Comparison of ENCODE assay signal across 31 mouse cellular contexts in genomic region chr14:55152951-55153481, GRCm38 (mm10). TPM values are rescaled to one million over a fixed set of nuclear protein-coding genes. Genes with fewer than 3 reads are reported as not detected.
A peak's percentile ranks its signal among the peaks of the same experiment; 100 is the strongest.
DNase-seq lines count a peak whose midpoint lies in the region; ATAC-seq lines count a peak whose summit lies in the region.
"Had no signal": no experiment of that assay in that cellular context is flagged by ENCODE, and none has a peak within 500 bp of the region (broad histone marks: within the 10 kb centered on the region; RNA-seq: fewer than 3 reads in every experiment).

No protein-coding gene starts in this region.

- DNase-seq in hindbrain, embryonic 10.5 days (ENCODE audit: low spot score), result no peak
- DNase-seq in kidney, adult 8-10 months, result peak; percentile 30 to 50
- peak; percentile 50 for DNase-seq in R1 (ENCODE audit: low read depth, low spot score)
- DNase-seq in kidney, postnatal 36 days, result peak; percentile 49 to 59
- no peak for DNase-seq in ovary, postnatal 36 days (ENCODE audit: low spot score)
- no peak for DNase-seq in adrenal gland, adult 2 months
- DNase-seq: adrenal gland, postnatal 36 days; cerebellum, adult 18-20 months; cerebellum, postnatal 10 days; forebrain, postnatal 0 days; heart, postnatal 10 days; layer of hippocampus, adult 9-11 months; liver; right cerebral cortex, postnatal 25 days; thymus, adult 2 months; thymus, postnatal 4 days had no signal

- no peaks in the 10 kb centered on the region for H3K27me3 ChIP-seq in hindbrain, embryonic 10.5 days (ENCODE audit: insufficient read depth, poor library complexity, severe bottlenecking)
- no peaks in the 10 kb centered on the region for H3K27me3 ChIP-seq in hindbrain, embryonic 12.5 days
- H3K27me3 ChIP-seq in kidney, embryonic 16.5 days (ENCODE audit: insufficient read depth, low read length), result no peaks in the 10 kb centered on the region
- H3K27me3 ChIP-seq: embryonic facial prominence, embryonic 13.5 days; heart, embryonic 13.5 days; lung, embryonic 15.5 days; midbrain, embryonic 13.5 days; neural tube, embryonic 13.5 days; stomach, embryonic 15.5 days had no signal

- H3K9me3 ChIP-seq in hindbrain, embryonic 10.5 days, result no peaks in the 10 kb centered on the region
- no peaks in the 10 kb centered on the region for H3K9me3 ChIP-seq in hindbrain, embryonic 12.5 days (replicated peaks)
- H3K9me3 ChIP-seq in kidney, embryonic 16.5 days (ENCODE audit: low read length), result no peaks in the 10 kb centered on the region
- H3K9me3 ChIP-seq: embryonic facial prominence, embryonic 13.5 days; heart, embryonic 13.5 days; lung, embryonic 15.5 days; midbrain, embryonic 13.5 days; neural tube, embryonic 13.5 days; stomach, embryonic 15.5 days had no signal

- no peak for ATAC-seq in hindbrain, embryonic 12.5 days (ENCODE audit: low FRiP score)
- ATAC-seq in kidney, embryonic 16.5 days (ENCODE audit: low FRiP score, low TSS enrichment), result no peak
- ATAC-seq: forebrain, postnatal 0 days; hindbrain, embryonic 16.5 days; midbrain, embryonic 13.5 days; Patski had no signal

- no peak overlapping the region for H3K9ac ChIP-seq in hindbrain, embryonic 12.5 days
- no peak overlapping the region for H3K9ac ChIP-seq in kidney, embryonic 16.5 days (replicated peaks; ENCODE audit: low read length)
- H3K9ac ChIP-seq: embryonic facial prominence, embryonic 13.5 days; forebrain, postnatal 0 days; heart, embryonic 13.5 days; lung, embryonic 15.5 days; midbrain, embryonic 13.5 days; neural tube, embryonic 13.5 days; stomach, embryonic 15.5 days had no signal

- H3K4me2 ChIP-seq in hindbrain, embryonic 12.5 days (replicated peaks), result no peak overlapping the region
- H3K4me2 ChIP-seq in kidney, embryonic 16.5 days (replicated peaks; ENCODE audit: low read depth, low read length), result no peak overlapping the region
- H3K4me2 ChIP-seq: embryonic facial prominence, embryonic 13.5 days; heart, embryonic 13.5 days; lung, embryonic 15.5 days; midbrain, embryonic 13.5 days; neural tube, embryonic 13.5 days; stomach, embryonic 15.5 days had no signal

- H3K36me3 ChIP-seq in hindbrain, embryonic 10.5 days, result no peaks in the 10 kb centered on the region
- no peaks in the 10 kb centered on the region for H3K36me3 ChIP-seq in hindbrain, embryonic 12.5 days
- no peaks in the 10 kb centered on the region for H3K36me3 ChIP-seq in kidney, embryonic 16.5 days (ENCODE audit: insufficient read depth, low read length)
- H3K36me3 ChIP-seq: embryonic facial prominence, embryonic 13.5 days; heart, embryonic 13.5 days; lung, embryonic 15.5 days; midbrain, embryonic 13.5 days; neural tube, embryonic 13.5 days; stomach, embryonic 15.5 days had no signal

- H3K4me3 ChIP-seq in hindbrain, embryonic 10.5 days, result no peak overlapping the region
- H3K4me3 ChIP-seq in hindbrain, embryonic 12.5 days, result no peak overlapping the region
- H3K4me3 ChIP-seq in kidney, embryonic 16.5 days (ENCODE audit: low read length), result no peak overlapping the region
- H3K4me3 ChIP-seq: embryonic facial prominence, embryonic 13.5 days; heart, embryonic 13.5 days; lung, embryonic 15.5 days; midbrain, embryonic 13.5 days; neural tube, embryonic 13.5 days; stomach, embryonic 15.5 days had no signal

- peaks cover 14% of the 10 kb centered on the region for H3K4me1 ChIP-seq in hindbrain, embryonic 10.5 days (replicated peaks)
- H3K4me1 ChIP-seq in hindbrain, embryonic 12.5 days, result peaks cover 14% of the 10 kb centered on the region
- H3K4me1 ChIP-seq in kidney, embryonic 16.5 days (ENCODE audit: insufficient read depth, low read length), result peaks cover 9% of the 10 kb centered on the region; the same call in 1 of the 2 replicates
- H3K4me1 ChIP-seq: embryonic facial prominence, embryonic 13.5 days; lung, embryonic 15.5 days; stomach, embryonic 15.5 days had no signal

- WGBS in hindbrain, embryonic 10.5 days, result 92% methylated on average over 16 of the region's 16 CpGs
- WGBS in hindbrain, embryonic 12.5 days, result 87% methylated on average over 16 of the region's 16 CpGs
- 69% methylated on average over 16 of the region's 16 CpGs for WGBS in kidney, embryonic 16.5 days

- peak overlapping the region; percentile 40; the same call in 1 of the 2 replicates for H3K27ac ChIP-seq in hindbrain, embryonic 10.5 days
- no peak overlapping the region for H3K27ac ChIP-seq in hindbrain, embryonic 12.5 days
- H3K27ac ChIP-seq in kidney, embryonic 16.5 days (ENCODE audit: low read length), result no peak overlapping the region
- H3K27ac ChIP-seq: embryonic facial prominence, embryonic 13.5 days; heart, embryonic 13.5 days; lung, embryonic 15.5 days; midbrain, embryonic 13.5 days; neural tube, embryonic 13.5 days; stomach, embryonic 15.5 days had no signal

RNA-seq across cellular contexts. Expression of gene Jph4, which starts 36.3 kb away (rescaled TPM):
- polyA plus RNA-seq in hindbrain, embryonic 10.5 days (2016; fragmentation: Nextera tagmentation; extraction: Ambion mirVana), result 0.75 and 1.7 TPM in 2 replicates
- polyA plus RNA-seq in hindbrain, embryonic 12.5 days (2016; fragmentation: Nextera tagmentation; extraction: Ambion mirVana), result 10.5 and 11.5 TPM in 2 replicates
- polyA plus RNA-seq in kidney, embryonic 16.5 days (2015; fragmentation: Nextera tagmentation; extraction: Ambion mirVana), result 0.45 and 0.51 TPM in 2 replicates
- 1 to 10 TPM; 2.5 to 3.0 TPM for total RNA-seq in adrenal gland, adult 2 months (2021)
- polyA plus RNA-seq in adrenal gland, adult 2 months (2012; rRNA removed), result 4.0 and 6.8 TPM in 2 replicates
- total RNA-seq: common myeloid progenitor, adult 5-6 weeks; hematopoietic stem cell, adult 5-6 weeks; megakaryocyte progenitor cell, adult 5-6 weeks; MEL had no signal
- polyA plus RNA-seq: liver, embryonic 16.5 days had no signal

RNA-seq across cellular contexts. Expression of gene Ap1g2, which starts 46.6 kb away (rescaled TPM):
- polyA plus RNA-seq in hindbrain, embryonic 10.5 days (2016; fragmentation: Nextera tagmentation; extraction: Ambion mirVana), result 14.5 and 16.3 TPM in 2 replicates
- polyA plus RNA-seq in hindbrain, embryonic 12.5 days (2016; fragmentation: Nextera tagmentation; extraction: Ambion mirVana), result 9.4 and 10.1 TPM in 2 replicates
- polyA plus RNA-seq in kidney, embryonic 16.5 days (2015; fragmentation: Nextera tagmentation; extraction: Ambion mirVana), result 23.2 and 23.3 TPM in 2 replicates
- 10 to 100 TPM; 21.9 to 24.8 TPM for total RNA-seq in adrenal gland, adult 2 months (2021)
- 27.3 and 30.3 TPM in 2 replicates for polyA plus RNA-seq in adrenal gland, adult 2 months (2012; rRNA removed)

RNA-seq across cellular contexts. Expression of gene Thtpa, which starts 58.4 kb away (rescaled TPM):
- polyA plus RNA-seq in hindbrain, embryonic 10.5 days (2016; fragmentation: Nextera tagmentation; extraction: Ambion mirVana), result 24.4 and 26.1 TPM in 2 replicates
- polyA plus RNA-seq in hindbrain, embryonic 12.5 days (2016; fragmentation: Nextera tagmentation; extraction: Ambion mirVana), result 27.3 and 27.7 TPM in 2 replicates
- polyA plus RNA-seq in kidney, embryonic 16.5 days (2015; fragmentation: Nextera tagmentation; extraction: Ambion mirVana), result 27.1 and 28.9 TPM in 2 replicates
- 10 to 100 TPM; 11.6 to 21.6 TPM for total RNA-seq in adrenal gland, adult 2 months (2021)
- polyA plus RNA-seq in adrenal gland, adult 2 months (2012; rRNA removed), result 6.0 and 6.7 TPM in 2 replicates

Comparison
In these comparisons a context has a peak if more than half of its experiments do, and no peak if none do; other contexts are left out.
1. DNase-seq: peak in kidney, adult 8-10 months (2 of 2), R1 (single experiment) and kidney, postnatal 36 days (2 of 2); none in hindbrain, embryonic 10.5 days (single experiment), ovary, postnatal 36 days (single experiment) and adrenal gland, adult 2 months (single experiment).